Mouse (Mus musculus): ENCODE measurements around the gene E130308A19Rik. TPM values are rescaled to one million over a fixed set of nuclear protein-coding genes. Genes with fewer than 3 reads are reported as not detected.

The E130308A19Rik gene
- polyA plus RNA-seq, 1 experiment from 2014 or later, result 35.6 TPM

DNA sequence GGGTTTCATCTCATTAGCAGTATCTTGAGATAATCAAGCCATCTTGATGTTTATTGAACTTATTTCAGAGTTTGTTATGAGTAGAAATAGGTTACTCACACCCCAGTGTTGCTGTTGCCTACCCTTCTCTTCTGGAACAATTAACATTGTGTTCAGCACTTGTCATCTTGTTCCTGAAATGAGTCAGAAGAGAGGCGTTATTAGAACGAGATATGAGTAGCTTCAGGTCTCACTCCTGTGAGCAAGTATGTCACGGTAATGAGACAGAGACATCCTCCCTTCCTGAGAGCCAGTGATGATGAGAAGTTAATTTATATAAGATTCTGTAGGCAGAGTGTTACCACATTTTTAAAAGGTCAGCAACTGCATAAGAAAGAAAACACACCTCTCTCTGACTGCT is 56.5 kb downstream of the E130308A19Rik start:
- 86% methylated on average over 3 of the region's 3 CpGs for WGBS
- Histone ChIP-seq H3K4me1 (ENCODE audit: control insufficient read depth, insufficient read depth, low read length) (peaks cover 7% of the 10 kb centered on the region; the same call in 1 of the 2 replicates), H3K27me3 (ENCODE audit: control insufficient read depth, insufficient read depth, low read length) (no peaks in the 10 kb centered on the region), H3K27ac (replicated peaks; ENCODE audit: low read depth, low read length) (no peak overlapping the region), H3K36me3 (ENCODE audit: control insufficient read depth, insufficient read depth, low read length) (no peaks in the 10 kb centered on the region), H3K4me3 (ENCODE audit: low read depth, low read length) (no peak overlapping the region), H3K9me3 (ENCODE audit: control insufficient read depth, low read length) (no peaks in the 10 kb centered on the region), H3K4me2 (ENCODE audit: low read depth, severe bottlenecking) (no peak overlapping the region), H3K9ac (ENCODE audit: low read length) (no peak overlapping the region)
- ATAC-seq (ENCODE audit: insufficient number of reproducible peaks, low FRiP score, low TSS enrichment, low read depth) (no peak), DNase-seq (ENCODE audit: low spot score) (no peak)

- H3K36me3 ChIP-seq (ENCODE audit: control insufficient read depth, insufficient read depth, low read length), result no peaks in the 10 kb centered on the region
- H3K27ac ChIP-seq (replicated peaks; ENCODE audit: low read depth, low read length), result no peak overlapping the region
- DNase-seq (ENCODE audit: low spot score) (no peak), ATAC-seq (ENCODE audit: insufficient number of reproducible peaks, low FRiP score, low TSS enrichment, low read depth) (no peak)
- no peak overlapping the region for H3K4me3 ChIP-seq (ENCODE audit: low read depth, low read length)
- peaks cover 7% of the 10 kb centered on the region; the same call in 1 of the 2 replicates for H3K4me1 ChIP-seq (ENCODE audit: control insufficient read depth, insufficient read depth, low read length)
- no peaks in the 10 kb centered on the region for H3K9me3 ChIP-seq (ENCODE audit: control insufficient read depth, low read length)
- WGBS, result 85% methylated on average over 10 of the region's 10 CpGs
- H3K4me2 ChIP-seq (ENCODE audit: low read depth, severe bottlenecking), result no peak overlapping the region
- H3K27me3 ChIP-seq (ENCODE audit: control insufficient read depth, insufficient read depth, low read length), result no peaks in the 10 kb centered on the region
- no peak overlapping the region for H3K9ac ChIP-seq (ENCODE audit: low read length)
These were observed 56.9 kb downstream of the E130308A19Rik start for GRCm38 (mm10) chr4:59682950-59683349.

DNA sequence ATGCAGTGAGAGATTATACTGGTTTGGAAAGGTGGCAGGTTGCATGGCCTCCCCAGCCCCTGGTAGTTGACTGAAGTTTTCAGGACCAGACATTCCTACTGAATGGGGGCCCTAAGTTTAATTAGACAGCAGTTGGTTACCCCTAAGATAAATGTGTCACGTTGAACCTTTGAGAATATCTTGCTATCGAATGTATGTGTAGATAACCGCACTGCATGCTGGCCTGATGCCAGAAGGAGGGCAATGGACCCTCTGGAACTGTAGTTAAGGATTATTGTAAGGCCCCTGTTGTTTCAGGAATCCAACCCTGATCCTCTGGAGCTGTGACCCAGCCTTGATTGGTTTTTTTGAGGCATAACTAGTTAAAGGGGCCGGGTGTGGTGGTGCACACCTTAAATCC is 58.3 kb downstream of the E130308A19Rik start:
- DNase-seq (ENCODE audit: low spot score) (no peak), ATAC-seq (ENCODE audit: insufficient number of reproducible peaks, low FRiP score, low TSS enrichment, low read depth) (no peak)
- H3K9me3 ChIP-seq (ENCODE audit: control insufficient read depth, low read length), result no peaks in the 10 kb centered on the region

GRCm38 (mm10) chr4:59686716-59687115 is 60.7 kb downstream of the E130308A19Rik start:
- DNase-seq (ENCODE audit: low spot score) (no peak), ATAC-seq (ENCODE audit: insufficient number of reproducible peaks, low FRiP score, low TSS enrichment, low read depth) (no peak)
- Histone ChIP-seq H3K4me3 (ENCODE audit: low read depth, low read length) (no peak overlapping the region), H3K27me3 (ENCODE audit: control insufficient read depth, insufficient read depth, low read length) (no peaks in the 10 kb centered on the region), H3K9me3 (ENCODE audit: control insufficient read depth, low read length) (no peaks in the 10 kb centered on the region), H3K27ac (replicated peaks; ENCODE audit: low read depth, low read length) (no peak overlapping the region), H3K36me3 (ENCODE audit: control insufficient read depth, insufficient read depth, low read length) (no peaks in the 10 kb centered on the region), H3K4me2 (ENCODE audit: low read depth, severe bottlenecking) (no peak overlapping the region), H3K4me1 (ENCODE audit: control insufficient read depth, insufficient read depth, low read length) (no peaks in the 10 kb centered on the region), H3K9ac (ENCODE audit: low read length) (no peak overlapping the region)
- 87% methylated on average over 4 of the region's 4 CpGs for WGBS

More for the DNA sequence above, 58.3 kb downstream of the E130308A19Rik start:
- no peaks in the 10 kb centered on the region for H3K36me3 ChIP-seq (ENCODE audit: control insufficient read depth, insufficient read depth, low read length)
- no peak overlapping the region for H3K4me2 ChIP-seq (ENCODE audit: low read depth, severe bottlenecking)
- WGBS, result 88% methylated on average over 4 of the region's 4 CpGs
- no peak overlapping the region for H3K9ac ChIP-seq (ENCODE audit: low read length)
- H3K4me3 ChIP-seq (ENCODE audit: low read depth, low read length), result no peak overlapping the region
- no peaks in the 10 kb centered on the region for H3K27me3 ChIP-seq (ENCODE audit: control insufficient read depth, insufficient read depth, low read length)
- H3K4me1 ChIP-seq (ENCODE audit: control insufficient read depth, insufficient read depth, low read length), result peaks cover 7% of the 10 kb centered on the region; the same call in 1 of the 2 replicates
- no peak overlapping the region for H3K27ac ChIP-seq (replicated peaks; ENCODE audit: low read depth, low read length)

DNA sequence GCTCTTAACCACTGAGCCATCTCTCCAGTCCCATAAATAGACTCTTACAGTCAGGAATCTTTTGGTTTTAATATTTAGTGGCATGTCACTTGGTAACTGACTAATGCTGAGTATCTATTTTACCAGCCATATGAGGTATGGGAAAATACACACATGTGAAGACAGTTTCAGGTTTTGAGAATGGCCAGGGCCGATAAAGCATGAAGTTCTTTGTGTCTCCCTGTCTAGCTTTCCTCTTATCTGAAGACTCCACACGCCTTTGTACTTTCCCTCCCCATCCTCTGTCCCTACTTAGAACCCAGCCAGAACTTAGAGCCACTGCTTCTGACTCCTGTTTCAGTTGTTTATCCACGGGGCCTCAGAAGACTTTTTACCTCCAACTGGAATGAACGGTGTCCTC is 63.0 kb downstream of the E130308A19Rik start:
- H3K36me3 ChIP-seq (ENCODE audit: control insufficient read depth, insufficient read depth, low read length), result no peaks in the 10 kb centered on the region
- no peaks in the 10 kb centered on the region for H3K4me1 ChIP-seq (ENCODE audit: control insufficient read depth, insufficient read depth, low read length)
- WGBS, result 90% methylated on average over 4 of the region's 4 CpGs
- DNase-seq (ENCODE audit: low spot score) (no peak), ATAC-seq (ENCODE audit: insufficient number of reproducible peaks, low FRiP score, low TSS enrichment, low read depth) (no peak)
- no peaks in the 10 kb centered on the region for H3K27me3 ChIP-seq (ENCODE audit: control insufficient read depth, insufficient read depth, low read length)
- H3K4me3 ChIP-seq (ENCODE audit: low read depth, low read length), result no peak overlapping the region
- no peak overlapping the region for H3K27ac ChIP-seq (replicated peaks; ENCODE audit: low read depth, low read length)
- H3K4me2 ChIP-seq (ENCODE audit: low read depth, severe bottlenecking), result no peak overlapping the region
- no peak overlapping the region for H3K9ac ChIP-seq (ENCODE audit: low read length)
- H3K9me3 ChIP-seq (ENCODE audit: control insufficient read depth, low read length), result no peaks in the 10 kb centered on the region

DNA sequence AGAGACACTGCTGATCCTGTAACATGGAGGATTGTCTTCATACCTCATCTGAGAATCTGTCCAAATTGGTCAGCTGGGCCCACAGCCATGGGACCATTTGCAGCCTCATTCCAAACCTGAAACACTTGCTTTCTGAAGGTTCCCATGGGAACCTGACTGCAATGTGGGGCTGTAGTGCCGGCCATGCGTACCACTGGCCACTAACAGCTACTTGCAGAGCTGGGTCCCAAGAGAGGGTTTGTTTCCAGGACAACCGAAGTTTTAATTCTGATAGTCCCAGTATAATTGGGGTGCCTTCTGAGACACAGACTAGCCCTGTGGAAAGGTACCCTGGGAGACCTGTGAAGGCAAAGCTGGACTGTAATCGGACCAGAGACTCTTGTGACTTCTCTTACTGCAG is 64.1 kb downstream of the E130308A19Rik start:
- no peaks in the 10 kb centered on the region for H3K9me3 ChIP-seq (ENCODE audit: control insufficient read depth, low read length)
- H3K4me3 ChIP-seq (ENCODE audit: low read depth, low read length), result no peak overlapping the region
- H3K9ac ChIP-seq (ENCODE audit: low read length), result no peak overlapping the region
- no peak overlapping the region for H3K27ac ChIP-seq (replicated peaks; ENCODE audit: low read depth, low read length)
- DNase-seq (ENCODE audit: low spot score), result no peak
- H3K4me2 ChIP-seq (ENCODE audit: low read depth, severe bottlenecking), result no peak overlapping the region
- H3K27me3 ChIP-seq (ENCODE audit: control insufficient read depth, insufficient read depth, low read length), result no peaks in the 10 kb centered on the region
- no peaks in the 10 kb centered on the region for H3K36me3 ChIP-seq (ENCODE audit: control insufficient read depth, insufficient read depth, low read length)
- ATAC-seq (ENCODE audit: insufficient number of reproducible peaks, low FRiP score, low TSS enrichment, low read depth), result no peak
- no peaks in the 10 kb centered on the region for H3K4me1 ChIP-seq (ENCODE audit: control insufficient read depth, insufficient read depth, low read length)
- 88% methylated on average over 4 of the region's 4 CpGs for WGBS

GRCm38 (mm10) chr4:59696846-59697245 is 70.8 kb downstream of the E130308A19Rik start:
- 56% methylated on average over 3 of the region's 3 CpGs for WGBS

DNA sequence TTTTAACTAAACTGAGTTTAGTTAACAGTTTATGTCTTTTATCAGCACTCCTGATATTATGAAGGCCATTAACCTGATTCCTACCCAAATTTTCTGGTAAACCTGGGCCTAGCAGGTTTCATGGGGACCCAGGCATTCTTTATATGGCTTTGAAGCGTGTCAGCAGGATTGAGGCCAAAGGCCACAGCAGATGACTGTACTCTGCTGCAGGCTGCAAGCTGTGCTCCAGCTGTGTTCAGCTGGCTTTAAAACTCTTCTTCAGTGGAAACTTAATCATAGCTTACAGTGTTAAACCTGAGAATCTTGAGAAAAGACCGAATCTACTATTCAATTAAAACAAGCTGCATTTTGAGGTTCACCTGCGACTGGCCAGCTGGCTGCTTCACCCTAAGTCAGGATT is 71.9 kb downstream of the E130308A19Rik start:
- DNase-seq (ENCODE audit: low spot score), result peak; percentile 28
- ATAC-seq (ENCODE audit: insufficient number of reproducible peaks, low FRiP score, low TSS enrichment, low read depth), result no peak
- no peaks in the 10 kb centered on the region for H3K9me3 ChIP-seq (ENCODE audit: control insufficient read depth, low read length)
- no peak overlapping the region for H3K4me3 ChIP-seq (ENCODE audit: low read depth, low read length)
- 46% methylated on average over 3 of the region's 3 CpGs for WGBS
- no peaks in the 10 kb centered on the region for H3K36me3 ChIP-seq (ENCODE audit: control insufficient read depth, insufficient read depth, low read length)
- H3K27me3 ChIP-seq (ENCODE audit: control insufficient read depth, insufficient read depth, low read length), result no peaks in the 10 kb centered on the region
- H3K4me2 ChIP-seq (ENCODE audit: low read depth, severe bottlenecking), result no peak overlapping the region
- peaks cover 4% of the 10 kb centered on the region; the same call in 1 of the 2 replicates for H3K4me1 ChIP-seq (ENCODE audit: control insufficient read depth, insufficient read depth, low read length)
- no peak overlapping the region for H3K27ac ChIP-seq (replicated peaks; ENCODE audit: low read depth, low read length)
- no peak overlapping the region for H3K9ac ChIP-seq (ENCODE audit: low read length)

More at GRCm38 (mm10) chr4:59696846-59697245, 70.8 kb downstream of the E130308A19Rik start:
- H3K27ac ChIP-seq (replicated peaks; ENCODE audit: low read depth, low read length), result no peak overlapping the region
- H3K9ac ChIP-seq (ENCODE audit: low read length), result no peak overlapping the region
- no peaks in the 10 kb centered on the region for H3K9me3 ChIP-seq (ENCODE audit: control insufficient read depth, low read length)
- H3K27me3 ChIP-seq (ENCODE audit: control insufficient read depth, insufficient read depth, low read length), result no peaks in the 10 kb centered on the region
- ATAC-seq (ENCODE audit: insufficient number of reproducible peaks, low FRiP score, low TSS enrichment, low read depth), result no peak
- DNase-seq (ENCODE audit: low spot score), result no peak
- H3K4me3 ChIP-seq (ENCODE audit: low read depth, low read length), result no peak overlapping the region
- H3K36me3 ChIP-seq (ENCODE audit: control insufficient read depth, insufficient read depth, low read length), result no peaks in the 10 kb centered on the region
- H3K4me2 ChIP-seq (ENCODE audit: low read depth, severe bottlenecking), result no peak overlapping the region
- H3K4me1 ChIP-seq (ENCODE audit: control insufficient read depth, insufficient read depth, low read length), result peaks cover 4% of the 10 kb centered on the region; the same call in 1 of the 2 replicates
